Mouse (Mus musculus): Measurements from ENCODE around the gene Filip1l. TPM values are rescaled to one million over a fixed set of nuclear protein-coding genes. Genes with fewer than 3 reads are reported as not detected.

Filip1l gene
- total RNA-seq, 4 experiments from 2014 or later: 44.3 to 47.8 (median 46.5) TPM

DNA sequence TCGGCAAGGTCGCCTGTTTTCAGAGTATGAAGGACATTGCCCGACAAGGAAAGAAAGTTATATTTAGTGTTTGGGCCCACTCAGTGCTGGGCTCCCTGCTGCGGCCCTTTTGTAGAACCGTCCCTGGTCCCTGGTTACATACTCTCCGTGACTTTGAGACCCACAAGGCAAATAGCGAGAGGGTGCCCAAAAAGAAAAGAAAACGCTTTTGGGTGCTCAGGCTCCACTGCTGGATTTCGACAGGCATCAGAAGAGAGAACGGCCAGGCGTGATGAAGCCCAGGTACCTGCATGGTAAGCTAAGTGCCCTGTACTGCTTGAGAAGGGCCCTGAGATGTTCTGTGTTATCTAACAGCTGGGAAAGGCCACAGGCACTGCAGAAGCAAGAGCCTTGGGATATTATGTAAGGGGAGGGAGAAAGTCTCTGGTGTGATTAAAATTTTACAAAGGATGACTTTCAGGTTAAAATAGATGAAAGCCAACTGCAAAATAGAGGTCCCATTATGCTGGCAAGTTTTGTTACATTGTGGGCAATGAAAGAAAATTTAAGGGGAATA is 351 bp downstream of the Filip1l start:
- no peak for DNase-seq (ENCODE audit: low spot score in 2 of 2)

DNA sequence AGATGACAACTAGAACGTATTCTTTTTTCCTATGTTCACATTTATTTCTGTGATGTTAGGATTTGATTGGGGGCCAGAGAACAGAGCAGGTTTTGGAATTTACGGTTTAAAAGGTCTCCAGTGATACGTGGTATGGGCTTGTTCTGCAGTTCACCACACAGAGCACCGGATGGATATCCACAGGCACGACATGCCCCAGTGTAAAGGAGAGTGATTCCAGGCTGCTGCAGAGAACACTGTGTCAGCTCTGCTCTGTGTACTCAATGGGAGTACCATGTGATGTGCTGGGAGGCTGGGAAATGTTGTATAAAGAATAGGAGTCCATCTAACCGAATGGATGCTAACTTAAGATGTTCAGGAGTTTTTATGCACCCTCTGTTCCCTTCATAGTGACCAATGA is 1.0 kb downstream of the Filip1l start:
- DNase-seq (ENCODE audit: low spot score in 2 of 2): no peak

DNA sequence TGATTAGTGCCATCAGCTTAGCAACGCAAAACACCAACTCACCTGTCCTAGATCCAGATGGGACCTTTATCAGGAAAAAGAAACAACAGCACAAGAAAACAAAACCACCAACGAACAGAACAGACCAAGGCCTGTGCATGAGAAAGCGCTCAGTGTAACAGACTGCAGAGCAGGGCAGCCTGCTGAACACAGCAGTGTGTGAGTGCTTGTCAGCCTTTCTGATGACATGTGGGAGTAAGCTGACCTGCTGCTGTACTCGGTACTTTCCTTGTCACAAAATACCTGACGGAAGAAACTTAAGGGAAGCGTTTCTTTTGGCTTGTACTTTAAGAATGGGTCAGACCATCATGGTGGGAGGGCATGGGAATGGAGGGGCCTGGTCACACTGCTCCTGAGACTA is 3.6 kb downstream of the Filip1l start:
- DNase-seq (ENCODE audit: low spot score in 2 of 2): no peak

DNA sequence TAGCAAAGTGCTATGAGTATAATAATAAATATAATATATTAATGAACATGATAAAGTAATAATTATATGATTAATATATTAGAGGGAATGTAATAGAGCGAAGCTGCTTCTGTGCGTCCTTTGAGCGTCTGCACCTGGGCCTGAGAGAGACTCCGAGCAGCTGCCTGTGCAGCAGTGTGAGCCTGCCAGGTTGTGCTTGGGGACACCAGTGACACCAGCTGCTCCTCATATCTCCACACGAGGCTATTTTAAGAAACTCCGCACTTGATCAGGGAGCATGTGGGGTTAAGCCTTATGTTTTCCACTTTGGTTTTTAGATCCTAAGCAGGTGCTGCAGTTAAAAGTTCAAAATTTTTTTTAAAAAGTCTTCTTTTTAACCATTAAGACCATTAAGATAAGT is 4.1 kb downstream of the Filip1l start:
- DNase-seq (ENCODE audit: low spot score in 2 of 2): peak in 1 of 2 experiments; percentile 69

DNA sequence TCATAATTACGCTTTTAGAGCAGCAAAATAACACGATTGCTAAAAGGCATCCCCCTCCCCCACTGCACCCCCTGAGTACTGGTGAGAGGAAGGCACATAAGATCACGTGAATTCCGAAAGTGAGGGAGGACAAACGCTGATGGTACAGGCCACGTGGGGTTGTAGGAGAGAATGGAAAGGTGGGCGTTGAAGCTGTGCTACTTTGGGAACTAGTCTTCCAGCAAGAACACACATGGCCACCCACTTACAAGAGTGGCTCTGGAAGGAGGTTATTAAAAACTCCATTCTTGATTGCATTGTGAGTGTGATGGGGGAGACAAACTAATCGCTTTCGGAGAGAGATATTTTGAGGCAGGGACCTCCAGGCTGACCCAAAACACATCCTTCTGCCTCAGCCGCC is 6.4 kb downstream of the Filip1l start:
- no peak for DNase-seq (ENCODE audit: low spot score in 2 of 2)

DNA sequence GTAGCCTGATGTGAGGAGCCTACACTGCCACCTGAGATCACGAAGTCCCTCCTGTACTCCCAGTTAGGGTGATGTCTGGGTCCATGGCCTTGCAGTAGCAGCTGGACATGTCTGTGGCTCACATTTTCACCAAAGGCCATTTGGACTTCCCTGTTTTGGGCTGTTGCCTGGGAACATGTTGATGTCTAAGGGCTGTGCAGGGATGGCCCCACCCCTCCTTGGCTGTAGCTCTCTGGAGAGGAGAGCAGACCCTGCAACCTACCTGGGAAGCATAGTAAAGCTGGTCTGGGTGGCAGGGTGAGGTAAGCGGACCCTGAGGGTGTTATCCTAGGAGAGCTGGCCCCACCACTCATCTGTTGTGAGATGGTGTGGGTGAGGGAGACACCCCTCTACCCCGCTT is 7.9 kb downstream of the Filip1l start:
- DNase-seq (ENCODE audit: low spot score in 2 of 2): no peak

DNA sequence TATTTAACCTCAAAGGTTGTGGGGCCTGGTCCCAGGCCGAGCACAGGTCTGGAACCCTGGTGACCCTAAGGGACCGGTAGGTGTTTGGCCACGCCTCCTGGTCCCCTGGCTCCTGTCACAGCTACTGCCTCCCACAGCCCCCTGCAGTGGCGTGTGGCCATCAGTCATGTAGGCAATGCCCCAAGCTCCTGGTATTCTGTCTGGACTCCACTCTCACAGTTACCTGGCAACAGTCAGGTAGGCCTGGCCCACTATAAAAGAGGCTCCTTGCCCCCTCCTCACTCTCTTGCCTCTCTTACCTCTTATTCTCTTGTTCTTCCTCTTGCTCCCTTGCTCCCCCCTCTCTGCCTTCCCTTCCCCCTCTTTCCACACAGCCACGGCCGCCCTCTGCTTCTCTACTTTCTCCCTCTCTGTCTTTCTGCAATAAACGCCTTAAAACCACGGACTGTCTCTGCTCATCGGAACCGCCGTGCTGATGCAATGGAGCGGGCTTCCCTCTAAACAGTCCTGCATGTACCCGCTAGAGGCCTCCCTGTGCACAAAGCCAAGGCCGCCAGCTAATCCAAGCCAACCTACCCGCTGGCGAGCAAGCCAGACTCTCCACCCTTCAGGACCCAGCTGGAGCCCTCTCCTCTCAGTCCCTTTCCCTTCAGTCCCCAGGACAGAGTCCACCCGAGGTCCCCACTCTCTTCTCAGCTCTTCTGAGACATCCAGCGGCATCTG is 9.9 kb downstream of the Filip1l start:
- peak; percentile 35 to 62 for DNase-seq (ENCODE audit: low spot score in 2 of 2)

DNA sequence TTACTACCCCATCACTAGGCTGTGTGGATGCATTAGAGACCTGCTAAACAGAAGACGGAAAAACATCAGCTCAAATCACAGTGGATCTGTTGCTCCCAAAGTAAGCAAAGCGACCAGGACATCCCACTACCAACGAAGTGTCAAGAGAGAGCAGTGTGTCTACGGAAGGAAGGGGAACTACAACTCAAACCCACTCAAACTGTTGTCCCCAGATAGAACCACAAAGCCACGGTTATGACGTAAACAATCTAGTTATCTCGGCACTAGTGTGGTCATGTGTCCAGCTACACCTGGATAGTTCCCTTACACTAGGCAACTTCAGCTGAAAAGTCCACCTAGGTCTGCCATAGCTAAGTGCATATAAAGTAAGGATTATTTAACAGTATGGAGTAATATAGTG is 11.6 kb downstream of the Filip1l start:
- no peak for DNase-seq (ENCODE audit: low spot score in 2 of 2)

DNA sequence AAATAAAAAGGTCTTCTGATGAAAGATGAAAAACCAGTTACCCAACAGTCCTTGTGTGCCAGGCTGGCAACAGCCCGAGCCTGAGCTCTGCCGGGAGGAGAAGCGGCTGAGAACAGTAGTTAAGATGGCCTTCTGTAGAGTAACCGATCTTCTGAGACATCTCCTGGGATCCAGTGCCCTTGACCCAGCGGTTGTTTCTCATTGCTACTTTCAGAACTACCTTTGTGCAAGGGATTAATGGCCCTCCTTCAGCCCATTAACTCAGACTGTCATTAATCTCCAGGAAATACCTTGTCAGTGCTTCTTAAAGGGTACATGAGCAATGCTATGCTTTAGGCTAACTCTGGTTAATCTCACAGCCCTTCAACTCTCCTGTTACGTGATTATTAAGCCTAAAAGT is 13.2 kb downstream of the Filip1l start:
- no peak for DNase-seq (ENCODE audit: low spot score in 2 of 2)

DNA sequence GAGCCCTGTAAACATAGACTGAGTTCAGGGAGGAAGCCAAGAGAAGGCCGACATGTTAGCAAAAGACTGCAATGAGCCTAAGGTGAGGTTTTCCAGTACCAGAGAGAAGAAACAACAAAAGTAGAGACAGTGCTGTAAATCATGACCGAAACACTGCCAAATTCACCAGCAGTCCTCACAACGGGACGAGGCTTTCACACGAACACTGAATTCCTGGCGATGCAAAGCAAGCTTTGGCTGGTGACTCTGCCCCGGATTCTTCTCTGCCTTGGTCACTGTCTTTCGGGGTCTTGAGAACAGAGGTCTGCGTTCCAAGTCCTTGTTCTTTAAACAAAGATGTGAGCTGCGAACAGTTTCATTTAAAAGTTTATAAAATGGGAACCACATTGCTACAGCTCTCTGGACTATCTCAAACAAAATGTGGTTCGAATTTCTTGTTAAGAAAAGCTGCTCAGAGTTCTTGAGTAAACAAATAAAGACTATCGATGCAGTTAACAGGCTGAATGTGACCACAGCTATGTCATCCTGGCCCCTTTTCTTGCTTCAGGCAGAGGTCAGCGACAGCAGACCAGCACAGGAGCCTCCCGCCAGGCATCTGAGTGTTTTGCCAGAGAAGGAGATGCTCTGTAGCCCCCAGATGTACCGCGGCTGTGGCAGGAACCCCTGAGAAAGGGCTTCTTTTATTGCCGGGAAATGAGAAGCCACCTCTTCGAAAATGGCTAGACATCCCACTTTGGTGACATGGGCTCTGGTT is 14.2 kb downstream of the Filip1l start:
- DNase-seq (ENCODE audit: low spot score in 2 of 2): no peak

DNA sequence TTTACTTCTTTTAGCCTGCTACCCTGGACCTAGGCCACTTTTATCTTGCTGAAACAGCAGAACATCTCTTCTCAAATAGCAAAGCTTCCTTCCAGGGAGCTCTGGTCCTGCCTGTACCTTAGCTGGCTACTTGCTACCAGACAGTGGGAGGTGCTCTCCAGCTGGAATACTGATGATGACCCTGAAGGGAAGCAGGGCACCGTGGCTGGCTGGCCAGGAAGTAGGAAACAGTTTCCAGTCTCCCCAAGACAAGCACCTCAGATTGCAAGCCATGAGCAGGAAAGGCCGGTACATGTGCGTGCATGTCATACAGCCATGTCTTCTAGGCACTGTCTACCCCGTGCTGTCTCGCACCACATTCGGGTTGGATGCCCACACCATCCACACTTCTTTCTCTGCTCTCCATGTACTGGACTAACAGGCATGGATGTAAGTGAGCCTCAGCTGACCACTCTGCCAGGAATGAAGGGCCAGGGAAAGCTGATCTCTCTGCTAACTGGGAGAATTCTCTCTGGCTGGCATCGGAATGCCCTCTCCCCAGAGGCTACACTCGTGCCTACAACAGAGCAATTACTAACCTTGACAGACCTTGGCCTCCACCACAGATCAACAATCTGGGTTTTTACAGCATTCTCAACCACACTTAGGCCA is 17.1 kb downstream of the Filip1l start:
- peak; percentile 59 to 69 for DNase-seq (ENCODE audit: low spot score in 2 of 2)

DNA sequence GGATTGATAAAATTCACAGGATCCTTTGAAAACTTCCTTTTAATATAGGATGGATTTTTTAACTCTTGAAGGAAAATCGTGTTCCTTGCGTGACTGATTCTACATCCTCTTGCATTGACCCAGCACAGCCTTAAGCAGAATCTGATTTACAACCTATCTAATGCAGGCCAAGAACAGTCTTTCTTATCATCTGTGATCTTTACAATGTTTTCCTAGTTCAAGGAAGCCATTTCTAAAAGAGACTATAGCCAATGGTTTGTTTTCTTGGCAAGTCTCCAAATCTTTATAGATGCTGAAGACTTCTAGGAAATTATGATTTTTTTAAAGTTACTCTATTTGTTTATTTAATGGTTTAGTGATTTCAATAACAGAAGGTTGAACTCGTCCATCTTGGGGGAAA is 19.3 kb downstream of the Filip1l start:
- DNase-seq (ENCODE audit: low spot score in 2 of 2): no peak

DNA sequence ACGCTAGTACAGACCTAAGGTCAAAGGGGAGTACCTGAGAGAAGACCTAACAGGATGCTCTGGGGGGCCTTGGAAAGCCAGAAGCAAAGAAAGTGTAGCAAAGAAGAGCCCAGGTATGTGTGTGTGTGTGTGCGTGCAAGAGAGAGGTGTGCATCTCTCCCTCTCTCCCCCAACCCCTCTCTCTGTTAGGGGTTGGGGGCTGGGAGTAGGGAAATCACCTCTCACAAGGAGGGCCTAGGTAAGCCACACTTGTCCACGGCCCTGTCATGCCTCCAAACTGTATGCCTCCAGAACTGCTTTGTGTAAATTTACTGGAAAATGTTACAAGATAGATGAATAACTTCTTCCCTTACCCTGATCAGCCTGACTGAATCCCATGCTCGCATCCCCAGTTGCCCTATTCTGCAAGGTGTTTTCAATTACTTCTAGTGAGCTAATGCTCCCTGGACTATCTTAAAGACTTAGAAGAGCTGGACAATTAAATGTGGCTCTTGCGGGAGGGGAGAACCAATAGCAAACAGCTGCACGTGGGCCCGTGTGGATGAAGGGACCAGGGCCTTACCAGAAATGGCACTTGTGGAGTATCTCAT is 22.4 kb downstream of the Filip1l start:
- DNase-seq (ENCODE audit: low spot score in 2 of 2): no peak

DNA sequence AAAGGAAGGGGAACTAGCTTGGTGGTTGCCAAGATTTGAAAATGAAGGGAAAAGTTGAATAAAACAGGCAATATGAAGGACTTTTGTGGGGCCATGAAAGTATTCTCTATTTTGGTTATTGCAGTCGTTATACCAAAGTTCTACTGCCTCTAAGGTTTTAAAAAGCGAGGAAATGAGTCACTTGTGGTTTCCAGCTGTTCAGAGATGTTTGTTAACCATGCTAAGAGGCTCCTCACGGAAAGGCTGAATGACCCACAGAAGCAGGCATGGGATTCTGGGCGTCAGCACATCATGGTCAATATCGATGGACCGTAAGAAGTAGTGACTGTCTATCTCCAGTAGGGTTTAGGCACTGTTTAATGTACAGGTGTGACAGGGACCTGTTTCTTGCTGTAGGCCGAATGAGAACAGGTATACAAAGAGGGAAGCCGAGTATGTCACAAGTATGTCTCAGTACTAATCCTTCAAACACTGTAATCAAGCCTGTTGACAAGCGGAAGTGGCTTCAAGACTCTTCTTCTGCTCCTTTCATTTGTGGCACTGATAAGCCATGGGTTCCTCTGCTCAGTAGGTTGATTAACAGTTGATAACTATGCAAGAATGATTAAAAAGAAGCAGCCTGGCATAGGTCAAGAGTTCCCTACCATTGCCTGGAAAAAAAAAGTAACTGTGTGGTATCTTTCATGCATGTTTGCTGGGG is 25.9 kb downstream of the Filip1l start:
- DNase-seq (ENCODE audit: low spot score in 2 of 2): no peak

DNA sequence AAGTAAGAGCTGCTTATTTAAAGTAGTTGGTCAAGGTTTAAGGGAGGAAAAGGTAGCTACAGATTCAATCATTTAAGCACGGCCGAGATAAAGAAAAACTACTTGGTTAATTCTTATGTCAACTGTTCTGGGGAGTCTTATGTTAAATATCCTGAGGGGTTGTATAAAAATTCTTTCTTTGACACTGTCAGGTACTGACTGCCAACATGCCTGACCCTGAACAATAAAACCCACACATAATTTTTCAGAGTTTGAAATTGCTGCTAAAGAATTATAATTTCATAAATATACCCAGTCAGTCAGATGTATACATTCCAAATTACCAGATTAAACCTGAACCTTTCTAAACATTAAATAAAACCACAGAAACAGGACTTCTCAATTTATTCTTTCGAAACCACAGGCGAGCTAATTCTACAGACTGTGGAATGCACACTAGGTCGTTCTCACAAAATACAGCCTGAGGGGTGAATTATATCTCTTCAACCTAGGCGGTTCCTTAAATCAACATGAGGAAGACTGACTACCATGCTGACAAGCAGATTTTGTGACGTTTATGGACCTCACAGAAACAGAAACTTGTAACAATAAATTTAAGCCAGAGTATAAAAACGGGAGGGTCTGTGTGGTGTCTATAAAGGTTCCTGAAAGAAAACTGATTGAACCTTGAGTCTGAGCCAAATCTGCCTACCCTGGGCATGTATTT is 30.5 kb downstream of the Filip1l start:
- no peak for DNase-seq (ENCODE audit: low spot score in 2 of 2)

DNA sequence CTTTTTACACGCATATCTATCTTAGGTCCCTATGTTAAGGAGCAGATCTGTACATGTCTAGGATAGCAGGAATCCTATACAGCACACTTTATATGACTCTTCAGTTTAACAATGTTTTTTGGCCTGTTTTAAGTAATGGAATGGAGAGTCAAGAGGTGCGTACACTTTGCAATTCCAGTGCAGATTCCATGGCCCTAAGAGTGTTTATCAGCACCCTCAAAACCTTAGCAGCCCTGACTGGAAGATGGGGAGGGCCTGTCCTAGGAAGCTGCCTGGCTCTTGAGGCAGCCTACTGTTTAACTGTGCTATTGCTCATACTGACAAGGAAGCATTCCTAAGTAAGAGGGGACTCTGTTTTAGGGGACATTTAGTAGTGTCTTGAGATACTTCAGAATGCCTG is 31.4 kb downstream of the Filip1l start:
- DNase-seq (ENCODE audit: low spot score in 2 of 2): no peak

DNA sequence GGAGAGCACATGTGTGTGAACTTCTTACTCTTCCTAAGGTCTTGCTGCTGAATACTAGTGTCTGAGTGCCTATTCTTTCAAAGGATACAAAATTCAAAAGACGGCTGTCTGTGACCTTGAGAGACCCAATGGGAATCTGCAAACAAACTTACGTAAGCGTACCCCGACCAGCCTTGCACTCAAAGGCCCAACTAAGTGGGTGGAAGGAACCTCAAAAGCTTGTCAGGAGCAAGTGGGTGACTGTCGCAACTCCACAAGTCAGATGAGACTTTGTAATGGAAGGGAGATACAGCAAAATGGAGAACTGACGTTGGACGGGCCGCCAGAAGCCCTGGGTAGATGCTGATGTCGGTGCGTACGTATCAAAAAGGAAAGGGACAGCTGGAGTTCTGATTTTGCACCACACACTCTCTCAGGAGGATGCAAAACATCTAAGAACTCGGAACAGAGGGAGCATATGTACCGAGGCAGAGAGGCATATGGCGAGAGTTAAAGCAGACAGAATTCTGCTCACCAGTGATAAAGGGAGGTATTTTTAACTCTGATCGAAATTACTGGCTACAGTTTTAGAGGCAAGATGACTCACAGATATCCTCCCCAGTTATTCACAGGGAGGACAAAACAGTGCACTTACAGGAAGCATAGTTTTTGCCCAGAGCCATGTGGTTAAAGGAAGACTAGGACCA is 36.8 kb downstream of the Filip1l start:
- no peak for DNase-seq (ENCODE audit: low spot score in 2 of 2)

DNA sequence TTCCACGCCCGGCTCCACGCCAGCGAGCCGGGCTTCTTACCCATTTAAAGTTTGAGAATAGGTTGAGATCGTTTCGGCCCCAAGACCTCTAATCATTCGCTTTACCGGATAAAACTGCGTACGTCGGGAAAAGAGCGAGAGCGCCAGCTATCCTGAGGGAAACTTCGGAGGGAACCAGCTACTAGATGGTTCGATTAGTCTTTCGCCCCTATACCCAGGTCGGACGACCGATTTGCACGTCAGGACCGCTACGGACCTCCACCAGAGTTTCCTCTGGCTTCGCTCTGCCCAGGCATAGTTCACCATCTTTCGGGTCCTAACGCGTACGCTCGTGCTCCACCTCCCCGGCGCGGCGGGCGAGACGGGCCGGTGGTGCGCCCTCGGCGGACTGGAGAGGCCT is 38.3 kb downstream of the Filip1l start:
- DNase-seq (ENCODE audit: low spot score in 2 of 2): peak; percentile 91 to 95

DNA sequence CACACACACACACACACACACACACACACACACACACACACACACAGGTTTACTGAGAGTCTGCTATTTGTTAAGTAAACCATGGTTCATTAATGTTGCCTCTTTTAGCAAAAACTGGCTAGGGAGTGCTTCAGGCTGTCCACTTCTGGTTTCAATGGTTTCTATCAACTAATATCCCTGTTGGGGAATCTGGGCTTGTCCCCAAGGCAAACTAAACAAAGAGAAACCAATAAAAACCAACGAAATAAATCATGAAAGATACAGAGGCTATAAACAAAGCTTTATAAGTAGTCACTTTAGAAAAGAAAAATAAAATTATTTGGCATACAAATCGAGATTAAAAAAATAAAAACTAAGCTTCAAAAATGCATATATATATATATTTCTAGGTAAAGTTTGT is 39.6 kb downstream of the Filip1l start:
- DNase-seq (ENCODE audit: low spot score in 2 of 2): no peak

DNA sequence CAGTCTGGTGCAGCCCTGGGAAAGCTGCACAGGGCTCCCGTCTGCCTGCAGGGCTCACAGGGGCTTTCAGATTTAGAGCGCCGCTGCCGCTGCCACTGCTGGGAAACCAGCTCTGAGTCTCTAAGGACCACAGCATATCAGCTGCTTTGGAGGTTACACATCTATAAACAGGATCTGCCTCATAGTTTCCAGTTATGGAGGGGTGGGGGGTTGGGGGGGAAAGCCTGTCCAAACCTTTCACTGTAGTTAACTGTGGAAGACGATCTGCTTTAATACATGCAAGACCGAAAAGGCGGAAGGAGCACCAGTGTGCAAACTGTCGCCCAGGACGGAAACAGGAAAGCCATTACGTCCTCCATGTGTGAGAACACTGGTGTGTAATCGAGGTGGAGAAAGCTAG is 40.3 kb downstream of the Filip1l start:
- DNase-seq (ENCODE audit: low spot score in 2 of 2): peak in 1 of 2 experiments; percentile 42
